Mouse (Mus musculus) urinary bladder, postnatal 4 days (tissue): ENCODE results near the gene Rbbp7.
"Not testable (repeated sequence)": the region's sequence is repeated elsewhere in the genome, so short reads cannot be mapped to it uniquely, and the experiment has no call there.

Experiments
- DNase-seq, 2 experiments: peaks; one replicate each; pipeline ENCODE4 v3.0.0; 2021 to 2022; ENCODE audit warnings: low spot score in 2 of 2

Rbbp7 gene

DNA sequence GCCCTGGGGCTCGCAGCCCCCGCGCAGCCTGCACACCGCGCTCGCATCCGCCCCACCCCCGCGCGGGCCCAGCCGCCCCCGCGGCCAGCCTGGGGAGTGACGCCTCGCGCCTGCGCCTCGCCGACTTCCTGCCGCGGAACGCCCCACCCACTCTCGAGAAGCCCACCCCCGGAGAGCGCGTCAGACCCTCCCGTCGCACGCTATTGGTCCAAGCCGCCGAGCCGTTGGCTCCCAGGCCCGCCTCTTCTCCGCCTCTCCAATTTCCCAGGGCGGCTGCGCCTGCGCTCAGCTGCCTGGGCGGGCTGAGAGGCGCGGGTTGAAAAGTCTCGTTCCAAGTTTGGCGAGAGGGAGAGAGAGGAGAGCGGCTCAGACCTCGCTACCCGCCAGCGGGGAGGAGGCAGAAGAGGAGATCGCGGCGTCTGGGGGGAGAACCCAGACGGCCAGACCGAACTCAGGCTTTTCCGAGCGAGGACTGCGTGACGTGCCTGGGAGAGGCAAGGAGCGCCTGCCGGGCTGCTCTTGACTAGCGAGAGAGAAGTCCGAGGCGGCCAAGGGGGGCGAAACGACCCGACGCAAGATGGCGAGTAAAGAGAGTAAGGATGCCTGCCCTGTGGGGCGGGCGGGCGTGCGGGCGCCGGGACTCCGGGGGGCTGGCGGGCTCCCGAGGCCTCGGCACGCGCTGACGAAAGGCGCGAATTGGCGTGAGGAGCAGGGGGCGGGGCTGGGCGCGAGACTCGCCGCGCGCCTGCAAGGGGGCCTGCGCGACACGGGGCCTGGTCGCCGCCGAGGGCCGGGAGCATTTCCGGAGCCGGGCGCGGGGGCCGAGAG is at the start of gene Rbbp7:
Gene Rbbp7 (plus strand): TSS at position 288 of the 828 bp plus-strand sequence.
- DNase-seq, result peak; percentile 93 to 94

- DNase-seq, result no peak
Measured at GRCm38 (mm10) chrX:162717837-162718236, 42.4 kb upstream of the Rbbp7 start.

- no peak for DNase-seq
Measured at GRCm38 (mm10) chrX:162719615-162720014, 40.6 kb upstream of the Rbbp7 start.

DNA sequence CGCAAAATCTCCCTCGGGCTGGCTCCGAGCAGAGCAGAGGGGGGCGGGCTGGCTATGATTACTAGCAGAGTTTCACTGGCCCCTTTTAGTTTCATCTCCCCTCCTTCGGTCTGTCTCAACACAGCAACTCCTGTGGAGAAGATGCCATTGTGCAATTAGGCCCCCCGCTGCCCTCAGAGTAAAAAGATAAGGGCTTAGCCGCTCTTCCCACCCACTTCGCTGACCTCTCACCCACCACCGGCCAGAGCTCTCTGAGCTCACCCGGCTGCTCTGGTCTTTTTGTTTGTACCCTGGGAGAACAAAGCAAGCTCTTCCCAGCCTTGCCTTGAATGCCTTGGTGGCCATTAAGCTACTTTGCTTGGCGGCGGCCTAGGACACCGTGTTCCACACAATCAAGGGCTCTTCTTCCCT is 32.8 kb upstream of the Rbbp7 start:
- peak in 1 of 2 experiments; percentile 25 for DNase-seq

DNA sequence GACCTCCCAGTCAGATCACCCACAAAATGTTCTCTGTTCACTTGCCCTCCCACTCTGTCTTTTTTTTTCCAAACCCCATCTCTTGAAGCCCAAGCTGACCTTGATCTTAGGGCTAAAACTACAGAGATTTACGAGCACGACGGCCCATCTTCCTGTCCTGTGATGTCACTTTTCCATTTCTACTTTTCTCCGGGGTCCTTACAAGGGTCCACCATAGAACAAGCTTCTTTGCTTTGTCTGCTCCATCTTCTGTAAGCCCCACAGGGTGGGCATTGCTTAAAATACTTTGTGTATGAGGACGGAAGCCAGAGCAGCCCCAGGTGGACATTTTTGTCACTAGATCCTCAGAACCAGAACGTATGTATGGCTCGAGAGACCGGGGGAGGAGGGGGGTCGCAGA is 32.4 kb upstream of the Rbbp7 start:
- no peak for DNase-seq

GRCm38 (mm10) chrX:162728228-162728627 is 32.0 kb upstream of the Rbbp7 start:
- DNase-seq, result no peak

- no peak for DNase-seq
Measured at GRCm38 (mm10) chrX:162730031-162730430, 30.2 kb upstream of the Rbbp7 start.

- peak; percentile 51 to 70 for DNase-seq
Measured at GRCm38 (mm10) chrX:162734997-162735929, 24.9 kb upstream of the Rbbp7 start.

DNA sequence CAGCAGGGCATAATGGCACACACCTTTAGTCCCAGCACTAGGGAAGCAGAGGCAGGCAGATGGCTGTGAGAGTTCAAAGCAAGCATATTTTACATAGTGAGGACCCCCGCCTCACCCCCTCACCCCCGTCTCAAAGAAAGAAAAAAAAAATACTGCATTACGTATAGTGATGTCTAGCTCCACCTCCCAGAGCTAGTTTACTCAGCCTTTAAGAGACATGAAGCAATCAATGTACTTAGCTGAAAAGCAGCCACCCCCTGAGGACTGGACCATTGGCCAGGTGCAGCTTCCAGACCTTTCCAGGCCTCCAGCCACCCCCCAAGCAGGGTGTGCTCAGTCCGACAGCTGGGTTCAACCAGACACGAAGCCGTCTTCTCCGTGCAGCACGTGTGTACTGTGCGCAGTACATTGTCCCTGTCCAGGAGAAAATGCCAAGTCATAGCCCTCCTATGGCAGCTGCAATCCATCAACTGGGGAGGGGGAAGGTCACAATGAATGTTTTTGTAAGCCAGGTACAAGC is 24.0 kb upstream of the Rbbp7 start:
- peak in 1 of 2 experiments; percentile 25 for DNase-seq

DNA sequence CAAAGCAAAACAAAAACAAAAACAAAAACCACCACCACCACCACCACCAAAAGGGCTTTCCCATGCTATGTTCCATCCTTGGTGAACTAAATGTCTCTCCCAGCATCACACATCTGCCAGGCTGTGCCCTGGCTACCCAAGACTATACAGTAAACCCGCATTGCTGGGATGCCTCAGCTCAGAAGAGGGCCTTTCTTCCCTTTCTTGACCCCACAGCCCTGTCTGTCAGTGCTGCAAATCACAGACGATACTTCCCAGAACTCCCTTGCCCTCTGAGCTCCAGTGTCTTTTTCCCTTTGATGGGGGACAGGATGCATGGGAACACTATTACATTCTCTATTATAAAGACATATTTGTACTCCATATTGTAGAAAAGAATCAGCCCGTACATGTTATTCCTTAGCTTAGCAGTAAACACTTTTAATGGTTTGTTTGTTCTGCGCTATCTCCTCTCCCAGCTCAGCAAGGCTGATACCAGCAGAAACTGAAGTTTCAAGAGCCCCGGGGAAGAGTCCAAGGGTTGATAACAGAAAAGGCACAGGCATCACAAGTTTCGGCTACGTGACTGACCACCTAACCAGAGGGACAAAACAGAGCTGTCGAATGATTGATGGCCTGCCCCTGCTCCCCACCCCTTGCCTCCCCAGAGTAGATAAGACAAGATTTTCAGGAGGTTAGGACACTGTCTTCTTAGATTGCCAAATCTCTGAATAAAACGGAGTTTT is 11.3 kb upstream of the Rbbp7 start:
- DNase-seq, result no peak

DNA sequence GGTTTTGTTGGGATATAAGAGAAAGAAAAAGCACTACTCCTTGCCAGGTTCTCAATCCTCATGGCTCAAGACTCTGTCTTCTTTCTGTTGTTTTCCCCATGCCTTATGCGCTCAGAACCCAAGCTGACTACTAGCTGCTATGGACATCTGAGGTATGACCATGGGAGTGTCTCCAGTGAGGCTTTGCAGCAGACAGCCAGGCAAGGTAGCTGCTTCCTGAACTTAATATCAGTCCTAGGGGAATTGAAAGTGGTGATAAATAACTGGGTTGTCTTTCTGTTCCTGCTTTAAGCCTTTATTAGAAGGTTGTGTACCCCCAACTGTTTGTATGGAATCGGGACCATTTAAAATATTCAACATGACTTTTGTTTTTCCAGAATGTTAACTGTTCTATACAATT is 7.8 kb upstream of the Rbbp7 start:
- DNase-seq, result no peak

DNA sequence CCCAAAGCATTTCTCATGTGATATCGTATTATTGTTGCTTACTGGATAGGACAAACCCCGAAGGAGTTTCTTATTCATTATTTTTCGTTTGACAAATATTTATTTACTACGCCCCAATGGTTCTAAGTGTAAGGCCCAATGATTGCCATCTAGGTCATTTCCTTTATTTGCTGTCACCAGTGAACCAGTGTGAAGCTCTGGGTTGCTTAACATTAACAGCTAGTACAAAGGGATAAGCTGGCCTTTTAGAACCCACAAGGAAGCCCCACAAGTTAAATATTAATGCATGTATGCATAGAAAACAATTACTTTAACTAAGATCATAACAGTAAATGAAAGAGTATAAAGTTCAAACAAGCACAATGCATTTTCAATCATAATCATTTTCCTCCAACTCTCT is 5.9 kb upstream of the Rbbp7 start:
- DNase-seq, result no peak

- DNase-seq, result no peak
Measured at GRCm38 (mm10) chrX:162756058-162756457, 4.1 kb upstream of the Rbbp7 start.

- DNase-seq, result peak in 1 of 2 experiments; percentile 19
Measured at GRCm38 (mm10) chrX:162759251-162760114, 719 bp upstream of the Rbbp7 start.

- DNase-seq, result peak in 1 of 2 experiments; percentile 61
Measured at GRCm38 (mm10) chrX:162760958-162761515, 835 bp downstream of the Rbbp7 start.

- DNase-seq, result no peak
Measured at GRCm38 (mm10) chrX:162761716-162762395, 1.7 kb downstream of the Rbbp7 start.

DNA sequence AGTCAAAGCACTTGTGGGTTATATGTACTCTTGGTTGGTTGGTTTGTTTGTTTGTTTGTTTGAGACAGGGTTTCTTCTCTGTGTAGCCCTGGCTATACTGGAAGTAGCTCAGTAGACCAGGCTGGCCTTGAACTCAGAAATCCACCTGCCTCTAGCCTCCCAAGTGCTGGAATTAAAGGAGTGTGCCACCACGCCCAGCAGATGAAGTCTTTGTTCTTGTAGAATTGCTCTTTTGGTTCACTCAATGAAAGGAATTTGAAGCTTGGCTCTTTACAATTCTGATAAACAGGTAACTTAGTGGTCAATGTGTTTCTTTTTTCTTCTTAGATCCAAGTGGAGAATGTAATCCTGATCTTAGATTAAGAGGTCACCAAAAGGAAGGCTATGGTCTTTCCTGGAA is 10.5 kb downstream of the Rbbp7 start:
- DNase-seq, result no peak

- no peak for DNase-seq
Measured at GRCm38 (mm10) chrX:162788372-162788771, 28.2 kb downstream of the Rbbp7 start.

DNA sequence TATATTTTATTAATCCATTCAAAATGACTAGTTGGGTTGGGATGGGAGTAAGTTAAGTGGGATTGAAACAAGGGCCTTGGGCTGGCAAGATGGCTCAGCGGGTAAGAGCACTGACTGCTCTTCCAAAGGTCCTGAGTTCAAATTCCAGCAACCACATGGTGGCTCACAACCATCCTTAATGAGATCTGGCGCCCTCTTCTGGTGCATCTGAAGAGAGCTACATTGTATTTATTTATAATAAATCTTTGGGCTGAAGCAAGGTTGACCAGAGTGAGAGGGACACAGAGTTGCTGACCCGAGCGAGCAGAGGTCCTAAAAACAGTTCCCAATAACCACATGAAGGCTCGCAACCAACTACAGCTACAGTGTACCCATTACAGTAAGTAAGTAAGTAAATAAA is 31.2 kb downstream of the Rbbp7 start:
- not testable (repeated sequence) for DNase-seq

DNA sequence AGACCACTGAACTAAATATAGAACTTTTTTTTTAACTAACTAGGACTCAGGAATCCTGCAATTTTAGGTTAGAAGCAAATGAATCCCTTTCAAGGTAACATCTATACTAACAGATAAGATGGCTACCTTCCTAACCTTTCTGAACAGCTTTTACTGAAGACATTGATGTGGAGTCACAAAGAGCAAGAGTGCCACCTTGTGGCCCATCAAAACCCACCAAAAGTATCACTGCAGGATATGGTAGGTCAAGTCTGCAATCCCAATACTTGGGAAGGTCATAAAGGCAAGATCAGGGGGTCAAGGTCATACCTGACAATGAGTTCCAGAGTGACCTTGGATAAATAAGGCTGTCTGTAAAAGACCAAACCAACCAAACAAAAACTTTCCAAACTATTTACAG is 40.2 kb downstream of the Rbbp7 start:
- DNase-seq, result peak in 1 of 2 experiments; percentile 16
